Mouse (Mus musculus) 3134 (cell line): ENCODE results near the gene Fam69a.
"Not testable (repeated sequence)": the region's sequence is repeated elsewhere in the genome, so short reads cannot be mapped to it uniquely, and the experiment has no call there.

Experiments
- DNase-seq: peaks from one replicate; pipeline ENCODE4 v3.0.0-alpha.2; 2011; ENCODE audit warnings: low spot score; ENCODE audit not compliant: insufficient read length; ENCODE audit errors: extremely low read depth

The Fam69a gene

DNA sequence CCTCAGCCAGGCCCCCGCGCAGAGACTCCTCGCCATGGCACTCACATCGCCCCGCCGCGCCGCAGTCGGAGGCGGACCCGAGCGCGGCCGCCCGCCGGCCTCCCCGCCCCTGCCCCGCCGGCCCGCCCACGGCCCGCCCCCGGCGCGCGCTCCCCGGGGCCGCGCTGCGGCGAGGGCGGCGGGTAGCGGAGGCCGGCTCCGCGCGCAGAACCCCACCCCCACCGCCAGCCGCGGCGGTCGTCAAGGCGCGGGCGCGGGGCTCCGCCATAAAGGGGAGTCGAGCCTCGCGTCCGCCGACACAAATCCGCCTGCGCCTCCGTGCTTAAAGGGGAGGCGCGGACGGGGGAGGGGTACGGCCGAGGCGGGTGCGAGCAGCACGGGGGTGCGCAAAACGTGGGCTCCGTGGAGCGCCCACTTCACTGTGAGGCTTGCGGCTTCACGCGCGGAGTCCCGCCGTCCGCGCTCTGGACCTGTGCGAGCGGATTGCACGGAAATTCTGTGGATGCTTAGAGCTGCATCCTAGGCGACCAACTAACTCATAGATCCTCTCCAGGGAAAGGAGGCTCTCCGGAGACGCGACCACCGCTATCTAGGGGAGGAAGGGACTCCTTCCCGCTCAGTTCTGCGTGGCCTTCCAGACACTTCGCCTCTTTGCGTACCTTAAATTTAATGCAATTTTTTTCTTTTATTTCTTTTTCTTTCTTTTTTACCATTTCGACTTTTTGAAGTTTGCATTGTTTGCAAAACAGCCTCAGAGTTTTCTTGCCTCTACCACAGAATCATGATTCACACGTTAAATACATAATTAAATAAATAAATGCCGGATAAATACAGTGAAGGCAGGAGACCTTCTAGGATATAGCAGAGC, at the start of gene Fam69a:
TSS of gene Fam69a (minus strand) at position 119 of the 868 bp plus-strand sequence.
- DNase-seq: peak; percentile 77

DNA sequence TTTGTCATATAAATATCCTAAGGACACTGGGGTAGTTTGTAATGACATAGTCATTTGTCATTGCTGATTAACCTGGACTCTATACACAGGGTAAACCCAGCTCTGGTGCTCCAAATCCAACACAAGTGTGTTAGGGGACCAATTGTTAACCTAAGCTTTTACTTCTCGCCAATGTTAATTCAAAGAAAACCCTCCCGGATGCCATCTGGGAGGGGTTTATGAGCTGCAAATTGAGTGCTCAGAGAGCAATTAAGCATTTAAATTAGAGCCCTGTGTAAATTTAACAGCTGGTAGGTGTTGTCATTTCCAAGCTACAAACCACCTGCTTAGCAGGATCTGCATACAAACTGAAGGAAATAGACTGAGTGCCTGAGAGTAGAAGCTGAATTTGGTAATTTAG, 48.6 kb upstream of the Fam69a start:
- DNase-seq: no peak

DNA sequence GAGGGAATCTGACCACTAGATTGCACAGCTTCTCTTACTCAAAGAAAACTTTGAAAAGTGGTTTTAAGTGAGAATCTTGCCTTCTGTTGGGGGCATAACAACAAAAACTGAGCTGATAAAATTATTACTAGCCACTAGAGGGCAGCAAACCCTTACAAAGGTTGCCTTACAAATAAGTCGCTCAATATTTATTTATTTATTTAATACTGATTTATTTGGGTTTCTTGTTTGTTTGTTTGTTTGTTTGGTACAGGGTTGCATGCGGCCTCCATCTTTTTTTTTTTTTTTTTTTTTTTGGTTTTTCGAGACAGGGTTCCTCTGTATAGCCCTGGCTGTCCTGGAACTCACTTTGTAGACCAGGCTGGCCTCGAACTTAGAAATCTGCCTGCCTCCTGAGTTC, 47.3 kb upstream of the Fam69a start:
- DNase-seq: peak; percentile 19

DNA sequence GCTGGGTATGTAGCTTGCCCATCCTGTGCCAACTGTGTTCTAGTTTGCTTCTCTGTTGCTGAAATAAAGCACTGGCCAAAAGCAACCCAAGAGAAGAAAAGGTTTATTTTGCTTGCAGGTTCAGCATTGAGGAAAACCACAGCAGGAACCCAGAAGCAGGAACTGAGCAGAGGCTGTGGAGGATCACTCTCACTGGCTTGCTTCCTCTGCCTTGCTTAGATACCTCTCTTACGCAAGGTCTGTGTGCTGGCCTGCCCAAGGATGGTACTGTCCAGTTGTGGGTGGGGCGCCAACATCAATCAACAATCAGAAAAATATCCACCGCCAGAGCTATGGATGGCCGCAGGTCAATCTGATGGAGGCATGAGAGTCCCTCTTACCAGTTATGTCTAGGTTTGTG, 44.4 kb upstream of the Fam69a start:
- DNase-seq: no peak

DNA sequence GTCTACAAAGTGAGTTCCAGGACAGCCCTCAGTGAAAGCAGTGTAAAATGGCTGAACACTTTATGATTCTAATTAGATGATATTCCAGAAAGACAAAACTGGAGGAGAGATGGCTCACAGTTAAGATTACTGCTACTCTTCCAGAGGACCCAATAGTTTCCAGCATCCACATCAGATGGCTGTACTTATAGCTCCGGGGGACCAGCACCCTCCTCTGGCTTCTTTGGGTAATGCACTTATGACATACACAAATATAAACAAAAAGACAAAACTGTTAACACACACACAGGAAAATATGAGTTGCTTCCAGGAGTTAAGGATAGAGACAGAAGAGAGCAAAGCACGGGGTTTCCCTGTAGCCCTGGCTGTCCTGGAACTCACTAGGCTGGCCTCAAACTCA, 43.1 kb upstream of the Fam69a start:
- DNase-seq: no peak

DNA sequence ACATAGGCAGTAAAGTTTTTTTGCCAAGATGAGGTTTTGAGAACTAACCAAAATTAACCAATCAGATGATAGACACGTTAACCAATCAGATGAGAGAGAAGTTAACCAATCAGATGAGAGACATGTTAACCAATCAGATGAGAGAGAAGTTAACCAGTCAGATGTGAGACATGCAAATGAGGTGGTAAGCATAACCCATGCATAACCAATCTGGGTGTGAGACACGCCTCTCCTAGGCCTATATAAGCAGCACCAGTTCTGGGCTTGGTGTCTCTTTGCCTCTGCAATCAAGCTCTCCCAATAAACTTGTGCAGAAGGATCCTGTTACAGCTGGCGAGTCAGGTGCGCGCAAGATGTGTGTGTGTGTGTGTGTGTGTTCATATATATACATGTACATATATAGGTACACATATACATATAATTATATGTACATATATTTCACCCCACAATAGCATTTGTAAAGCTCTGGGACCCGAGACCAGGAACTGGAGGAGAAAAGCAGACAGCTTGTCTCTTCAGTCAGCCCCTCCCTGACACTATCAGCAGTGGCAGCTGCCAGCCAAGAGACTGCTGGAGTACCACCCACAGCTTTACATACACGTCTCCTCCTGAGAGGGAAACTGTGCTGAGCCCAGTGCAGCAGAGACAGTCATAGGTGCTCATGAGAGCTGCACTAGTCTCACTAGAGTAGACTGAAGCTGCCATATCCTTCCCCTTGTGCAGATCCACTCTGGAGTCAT, 42.1 kb upstream of the Fam69a start:
- not testable (repeated sequence) for DNase-seq

DNA sequence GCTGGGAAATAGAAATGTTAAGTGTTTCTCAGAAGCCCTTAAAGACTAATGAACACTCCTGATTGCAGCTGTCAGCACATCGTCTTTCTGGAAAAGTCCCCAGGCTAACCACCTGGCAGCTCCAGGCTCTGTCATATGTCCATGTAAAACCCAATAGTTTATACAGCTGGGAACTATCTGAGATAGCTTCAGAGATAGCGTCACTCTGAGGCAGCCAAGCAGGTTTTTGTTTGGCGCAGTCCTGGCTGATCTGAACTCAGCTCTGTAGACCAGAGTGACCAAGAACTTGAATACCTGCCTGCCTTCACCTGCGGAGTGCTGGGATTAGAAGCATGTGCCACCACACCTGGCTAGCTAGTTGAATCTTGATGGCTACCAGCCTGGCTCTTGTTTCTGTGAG, 41.3 kb upstream of the Fam69a start:
- DNase-seq: no peak

DNA sequence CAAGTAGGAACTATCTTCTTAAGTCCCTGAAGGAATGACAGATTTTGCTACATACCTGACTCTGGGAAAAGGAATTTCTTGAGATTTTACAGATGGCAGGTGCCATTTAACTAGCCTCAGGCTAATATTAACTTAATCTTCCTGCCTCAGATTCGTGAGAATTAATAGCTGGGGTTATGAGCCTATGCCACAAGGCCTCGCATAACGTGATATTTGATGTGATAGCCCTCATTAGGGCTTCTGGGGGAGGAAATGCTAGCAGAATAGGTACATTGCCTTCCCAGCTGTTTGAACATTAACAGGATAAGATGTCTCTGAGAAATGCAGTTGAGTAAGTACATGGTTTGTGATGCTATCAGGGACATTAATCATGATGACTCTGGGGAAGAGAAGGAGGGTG, 34.5 kb upstream of the Fam69a start:
- DNase-seq: no peak

DNA sequence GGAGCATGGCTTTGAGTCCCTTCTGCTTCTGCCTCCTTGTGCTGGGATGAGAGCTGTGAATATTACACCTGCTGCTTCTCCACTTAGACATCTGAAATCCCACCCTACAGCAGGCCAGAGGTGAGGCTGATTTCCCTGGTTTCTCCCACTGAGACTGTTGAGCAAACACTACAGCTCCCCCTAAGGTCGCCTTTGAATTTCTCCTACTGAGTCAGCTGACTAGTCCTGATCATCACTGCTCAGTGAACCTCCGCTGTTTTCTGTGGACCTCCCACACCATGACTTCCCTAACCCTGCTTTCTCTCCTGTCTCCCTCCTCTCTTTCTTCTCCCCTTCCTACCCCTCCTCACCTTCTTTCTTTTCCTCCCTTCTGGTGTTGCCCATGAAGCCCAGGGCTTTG, 32.5 kb upstream of the Fam69a start:
- no peak for DNase-seq

DNA sequence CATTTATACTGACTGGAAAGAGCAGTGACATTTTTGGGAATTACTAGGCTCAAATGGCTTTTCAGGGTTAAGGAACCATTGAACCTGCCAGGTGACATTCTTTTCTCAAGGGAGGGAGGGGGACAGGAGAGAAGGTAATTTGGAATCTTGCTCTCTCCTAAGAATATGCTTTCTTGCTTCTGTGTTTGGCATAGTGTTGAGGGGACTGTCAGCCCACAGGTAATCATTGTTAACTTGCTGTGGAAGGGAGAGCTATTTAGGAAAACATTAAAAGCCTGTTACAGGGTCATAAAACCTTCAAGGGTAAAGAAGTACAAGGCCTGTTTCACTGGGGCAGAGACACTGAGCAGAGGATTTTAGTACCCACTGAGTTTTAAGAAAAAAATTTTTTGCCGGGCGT, 30.3 kb upstream of the Fam69a start:
- no peak for DNase-seq

DNA sequence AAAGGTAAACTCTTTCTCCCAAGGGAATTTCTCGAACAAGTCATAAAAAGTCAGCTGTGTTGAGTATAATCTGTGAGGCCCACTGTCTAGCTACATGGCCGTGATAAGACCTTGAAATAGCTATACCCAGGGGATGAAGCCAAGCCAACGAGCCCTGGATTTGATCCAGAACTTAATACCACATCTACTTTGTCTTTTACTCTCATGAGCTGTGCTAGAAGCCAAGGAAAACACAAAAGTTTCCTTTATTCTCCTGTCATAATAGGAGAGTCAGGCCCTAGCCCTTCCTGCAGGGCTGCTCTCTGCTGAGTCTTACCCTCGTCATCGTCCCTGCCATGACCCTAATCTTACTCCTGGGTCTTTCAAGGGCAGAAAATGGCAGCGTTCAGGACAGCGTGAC, 28.5 kb upstream of the Fam69a start:
- no peak for DNase-seq

DNA sequence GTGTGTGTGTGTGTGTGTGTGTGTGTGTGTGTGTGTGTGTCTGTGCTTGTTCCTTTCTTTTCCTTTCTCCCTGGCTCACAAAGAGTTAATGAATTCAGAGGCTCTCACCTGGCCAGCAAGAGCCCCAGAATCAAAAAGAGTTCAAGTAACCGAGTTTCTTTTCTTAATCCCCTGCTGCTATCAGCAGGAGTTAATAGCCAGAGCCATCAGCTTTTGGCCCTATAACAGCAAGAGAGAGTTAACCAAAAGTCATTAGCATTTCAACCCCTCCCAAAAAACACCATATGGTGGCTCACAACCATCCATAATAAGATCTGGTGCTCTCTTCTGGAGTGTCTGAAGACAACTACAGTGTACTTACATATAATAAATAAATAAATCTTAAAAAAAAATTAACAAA, 27.3 kb upstream of the Fam69a start:
- no peak for DNase-seq

DNA sequence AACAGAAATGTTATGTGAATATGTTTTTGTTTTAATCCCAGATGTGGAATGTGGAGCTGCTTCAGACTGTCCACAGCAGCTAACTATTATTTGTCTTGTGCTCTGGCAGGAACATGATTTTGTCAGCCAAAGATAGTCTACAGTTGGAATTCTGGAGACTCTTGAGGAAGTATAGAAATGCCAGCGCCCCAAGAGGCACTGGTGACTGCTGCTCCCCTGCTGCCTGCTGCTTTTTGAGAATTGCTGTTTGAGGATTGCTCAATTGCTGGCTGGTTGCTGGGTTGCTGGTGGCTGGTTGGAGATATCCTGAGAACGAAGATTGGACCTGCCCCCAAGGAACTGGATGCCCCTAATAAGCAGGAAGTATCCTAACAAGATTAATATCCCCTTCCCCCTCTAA, 22.8 kb upstream of the Fam69a start:
- no peak for DNase-seq

DNA sequence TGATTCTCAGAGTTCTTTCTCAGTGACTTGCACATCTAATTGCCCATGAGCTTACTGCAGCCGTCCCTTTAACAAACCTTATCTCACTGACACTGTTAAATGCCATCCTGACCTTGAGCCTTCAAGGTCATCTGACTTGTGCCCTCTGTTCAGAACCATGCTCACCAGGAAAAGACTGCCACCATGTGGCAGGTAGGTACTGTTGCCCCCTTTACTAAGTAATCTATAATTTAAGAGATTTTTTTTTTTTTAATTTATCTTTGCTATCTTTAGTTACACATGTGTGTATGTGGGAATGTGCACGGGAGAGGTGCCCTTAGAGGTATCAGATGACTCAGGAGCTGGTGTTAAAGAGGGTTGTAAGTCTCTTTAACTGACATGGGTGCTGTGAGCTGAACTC, 18.2 kb upstream of the Fam69a start:
- DNase-seq: no peak

DNA sequence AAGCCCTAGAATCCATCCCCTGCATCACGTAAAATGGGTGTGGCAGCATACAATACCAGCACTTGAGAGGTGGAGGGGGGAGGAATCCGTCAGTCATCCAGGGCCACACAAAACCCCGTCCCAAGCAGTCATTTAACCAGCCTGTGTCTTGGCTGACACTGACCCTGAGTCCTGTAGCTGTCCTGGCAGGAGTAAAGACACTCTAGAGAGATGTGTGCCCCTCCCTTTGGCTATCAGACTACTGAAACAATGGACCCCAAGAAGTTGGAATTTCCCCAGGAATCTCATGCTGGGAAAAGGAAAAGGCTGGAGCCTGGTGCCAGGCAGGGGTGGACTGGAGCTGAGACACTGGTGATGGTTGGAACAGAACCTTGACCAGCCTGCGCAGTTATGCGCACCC, 15.8 kb upstream of the Fam69a start:
- DNase-seq: no peak

DNA sequence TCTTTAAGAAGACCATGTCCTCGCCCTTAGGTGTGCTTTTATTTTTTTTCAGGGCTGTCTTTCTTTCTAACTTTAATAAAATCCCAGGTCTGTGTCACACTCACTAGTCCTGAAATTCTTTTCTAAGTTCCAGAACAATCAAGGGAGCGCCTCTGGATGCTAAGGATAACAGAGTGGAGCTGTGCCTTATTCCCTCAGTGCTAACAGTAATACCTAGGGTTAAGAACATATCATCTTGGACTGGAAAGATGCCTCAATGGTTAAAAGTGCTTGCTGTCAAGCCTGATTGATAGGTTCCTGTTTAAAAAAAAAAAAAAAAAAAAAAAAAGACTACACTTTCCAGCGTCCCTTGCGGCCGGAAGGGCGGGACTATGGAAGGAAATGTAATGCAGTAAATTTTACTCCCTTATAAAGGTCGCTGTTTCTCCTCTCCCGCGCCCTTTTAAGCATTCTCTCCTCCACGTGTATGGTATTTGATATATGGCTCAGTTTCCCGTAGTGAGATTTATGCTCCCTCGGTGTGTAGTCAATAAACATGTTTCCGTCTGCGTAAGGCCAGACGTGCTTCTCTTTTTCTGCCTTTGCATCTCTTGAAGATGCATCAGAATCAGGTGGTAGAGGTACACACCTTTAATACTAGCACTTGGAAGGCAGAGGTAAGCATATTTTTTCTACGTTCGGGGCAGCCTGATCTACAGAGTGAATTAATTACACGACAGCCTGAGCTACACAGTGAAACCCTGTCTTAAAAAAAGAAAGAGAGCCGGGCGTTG, 14.1 kb upstream of the Fam69a start:
- DNase-seq: no peak

DNA sequence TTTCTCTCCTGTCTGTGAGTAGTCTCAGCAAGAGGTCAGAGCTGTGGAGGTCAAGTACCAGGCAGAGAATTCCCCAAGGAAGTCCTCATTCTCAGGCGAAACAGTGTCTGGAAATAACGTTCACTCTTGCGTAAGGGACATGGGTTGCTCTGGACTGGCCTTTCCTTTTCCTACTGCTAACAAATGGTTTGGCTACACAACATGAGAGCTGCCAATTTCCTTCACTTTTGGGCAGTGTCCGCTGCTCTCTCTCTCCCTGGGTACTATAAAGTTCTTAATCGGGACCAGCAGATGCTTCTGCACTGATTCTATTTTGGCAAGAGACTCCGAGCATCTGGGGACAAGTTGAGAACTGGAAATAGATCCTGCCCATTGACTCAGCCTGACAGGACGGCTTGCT, 10.8 kb upstream of the Fam69a start:
- DNase-seq: no peak

DNA sequence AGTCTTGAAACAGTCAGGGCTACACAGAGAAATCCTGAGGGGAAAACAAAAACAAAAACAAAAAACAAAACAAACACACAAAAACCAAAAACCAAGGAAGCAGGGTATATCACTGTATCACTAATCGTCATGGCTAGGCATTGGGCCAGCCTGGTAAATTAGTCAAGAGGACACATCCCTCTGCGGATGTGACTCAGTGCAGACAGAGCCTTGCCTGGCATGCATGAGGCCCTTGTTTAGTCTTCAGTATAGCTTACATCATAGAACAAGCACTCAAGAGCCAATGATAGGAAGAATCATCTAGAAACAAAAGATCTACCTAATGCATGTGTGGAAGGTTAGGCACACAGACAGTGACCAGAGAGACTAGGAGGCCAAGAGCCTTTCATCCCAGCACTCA, 9.1 kb upstream of the Fam69a start:
- peak; percentile 64 for DNase-seq

DNA sequence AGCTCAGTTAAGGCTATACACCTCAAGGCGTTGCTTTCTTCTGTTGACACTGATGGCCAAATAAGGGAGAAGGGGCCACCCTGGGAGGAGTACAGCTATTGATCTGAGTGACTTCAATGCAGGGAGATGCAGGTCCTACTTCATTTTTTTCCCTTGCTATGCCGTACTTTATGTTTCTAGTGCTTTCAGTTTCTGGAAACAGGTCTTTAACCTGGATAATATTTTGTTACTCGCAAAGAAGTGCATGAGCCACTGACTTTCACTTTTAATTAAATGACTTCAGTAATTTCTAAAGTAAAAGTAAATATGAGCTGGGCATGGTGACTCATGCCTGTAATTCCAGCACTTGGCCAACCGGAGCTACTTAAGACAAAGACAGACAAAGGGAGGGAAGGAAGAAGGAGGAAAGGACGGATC, 958 bp upstream of the Fam69a start:
- DNase-seq: peak; percentile 68

DNA sequence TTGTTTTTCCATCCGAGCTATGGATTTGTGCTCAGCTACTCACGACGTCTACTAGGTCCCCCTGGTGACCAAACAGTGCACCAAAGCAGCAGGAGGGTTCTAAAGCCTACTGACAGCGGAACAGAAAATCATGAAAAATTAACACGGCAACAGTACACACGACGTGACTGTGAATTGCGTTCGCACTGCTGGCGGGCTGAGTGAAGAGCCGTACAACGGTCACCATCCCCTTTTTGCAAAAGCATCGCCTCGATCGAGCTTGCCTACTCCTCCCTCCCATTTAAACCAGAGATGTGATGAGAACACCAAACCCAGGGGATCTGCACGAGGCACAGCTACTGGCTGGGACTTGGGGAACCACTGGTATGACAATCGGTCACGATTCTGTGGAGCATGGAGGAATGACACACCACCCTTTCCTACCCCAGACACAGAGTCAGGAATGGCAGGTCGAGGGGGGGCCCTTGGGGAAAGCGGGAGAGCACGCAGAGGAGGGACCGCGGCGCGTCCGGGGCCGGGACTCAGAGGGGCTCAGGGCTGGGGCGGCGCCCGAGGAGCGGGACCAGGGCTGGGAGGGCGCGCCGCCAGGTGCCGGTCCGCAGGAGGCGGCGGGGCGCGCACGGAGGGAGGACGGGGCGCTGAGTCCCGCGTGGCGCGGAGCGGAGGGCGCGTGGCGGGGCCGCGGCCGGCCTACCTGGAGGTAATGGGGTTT, 474 bp downstream of the Fam69a start:
- DNase-seq: peak; percentile 75

DNA sequence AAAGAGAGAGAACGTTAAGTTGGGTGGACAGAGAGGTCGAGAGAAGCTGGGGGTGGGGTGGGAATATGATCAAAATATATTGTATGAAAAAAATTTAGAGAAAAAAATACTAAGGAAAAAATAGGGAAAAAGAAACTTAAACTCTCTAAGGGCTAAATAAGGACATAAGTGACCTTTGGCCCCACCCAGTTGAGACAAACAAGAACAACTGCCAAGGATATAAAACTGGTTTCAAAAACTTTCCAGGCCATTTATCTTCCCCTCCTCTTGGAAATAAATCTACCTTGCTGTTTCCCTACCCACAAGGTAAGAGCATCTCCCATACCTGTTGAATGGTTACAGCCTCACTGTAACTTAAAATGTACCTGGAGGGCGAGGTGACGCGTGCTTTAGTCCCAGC, 2.9 kb downstream of the Fam69a start:
- DNase-seq: no peak
